In genomic region chr2:23006219-23006618, GRCm38 (mm10) we compare ENCODE assay signal across 11 mouse cellular contexts. TPM values are rescaled to one million over a fixed set of nuclear protein-coding genes. Genes with fewer than 3 reads are reported as not detected.
DNase-seq lines count a peak whose midpoint lies in the region; ATAC-seq and TF ChIP-seq lines count a peak whose summit lies in the region.
"Had no signal": no experiment of that assay in that cellular context is flagged by ENCODE, and none has a peak within 500 bp of the region (broad histone marks: within the 10 kb centered on the region; RNA-seq: fewer than 3 reads in every experiment).

No protein-coding gene starts in this region.

- H3K4me1 ChIP-seq in heart, adult 2 months (ENCODE audit: control insufficient read depth, insufficient read depth, low read length): peaks cover 4% of the 10 kb centered on the region
- peaks cover 3% of the 10 kb centered on the region; the same call in 1 of the 2 replicates for H3K4me1 ChIP-seq in heart, embryonic 11.5 days (ENCODE audit: control insufficient read depth, insufficient read depth, low read length)
- H3K4me1 ChIP-seq in ES-E14 (ENCODE audit: control insufficient read depth in 2 of 2, insufficient read depth in 2 of 2, low read length in 2 of 2, poor library complexity in 1 of 2): peaks cover 12 to 13% of the 10 kb centered on the region in 2 experiments
- H3K4me1 ChIP-seq in heart, embryonic 16.5 days (ENCODE audit: control insufficient read depth, insufficient read depth, low read length): 0 out of 2 replicates have a peak, but pooled peaks cover 2% of the 10 kb centered on the region
- H3K4me1 ChIP-seq: forebrain, embryonic 13.5 days; midbrain, embryonic 12.5 days had no signal

- H3K9ac ChIP-seq in heart, adult 2 months (ENCODE audit: low read depth, low read length): no peak overlapping the region
- H3K9ac ChIP-seq in heart, embryonic 11.5 days (ENCODE audit: low read depth, low read length): no peak overlapping the region
- H3K9ac ChIP-seq in ES-E14 (ENCODE audit: insufficient read depth, low read depth, low read length, poor library complexity, severe bottlenecking): no peak overlapping the region
- H3K9ac ChIP-seq in heart, embryonic 16.5 days (ENCODE audit: low read length): no peak overlapping the region
- H3K9ac ChIP-seq: forebrain, embryonic 13.5 days; midbrain, embryonic 12.5 days had no signal

- no peak for ATAC-seq in heart, embryonic 11.5 days (replicated peaks; ENCODE audit: insufficient number of reproducible peaks, low FRiP score, low TSS enrichment)
- peak; percentile 32; the same call in 1 of the 2 replicates for ATAC-seq in heart, embryonic 16.5 days (replicated peaks; ENCODE audit: extremely low read depth, insufficient read depth, low FRiP score)
- ATAC-seq: forebrain, embryonic 13.5 days had no signal

- H3K4me3 ChIP-seq in heart, adult 2 months: no peak overlapping the region
- no peak overlapping the region for H3K4me3 ChIP-seq in heart, embryonic 11.5 days (ENCODE audit: low read depth, low read length)
- no peak overlapping the region for H3K4me3 ChIP-seq in ES-E14 (ENCODE audit: insufficient read depth in 1 of 2, low read depth in 1 of 2, low read length in 2 of 2, poor library complexity in 1 of 2, severe bottlenecking in 1 of 2)
- H3K4me3 ChIP-seq in heart, embryonic 16.5 days (ENCODE audit: low read length): no peak overlapping the region
- H3K4me3 ChIP-seq: forebrain, embryonic 13.5 days; midbrain, embryonic 12.5 days had no signal

- no peaks in the 10 kb centered on the region for H3K9me3 ChIP-seq in heart, embryonic 11.5 days (replicated peaks; ENCODE audit: control insufficient read depth, low read length)
- H3K9me3 ChIP-seq in ES-E14 (ENCODE audit: control insufficient read depth, insufficient read depth, low read depth, low read length): no peaks in the 10 kb centered on the region
- no peaks in the 10 kb centered on the region for H3K9me3 ChIP-seq in heart, embryonic 16.5 days (replicated peaks; ENCODE audit: control insufficient read depth, low read length)
- H3K9me3 ChIP-seq: forebrain, embryonic 13.5 days; midbrain, embryonic 12.5 days had no signal

- no peak for TF ChIP-seq POLR2A in heart, adult 2 months (IDR thresholded peaks at IDR 0.05; ENCODE audit: insufficient read depth, low read depth, low read length)

- 45% methylated on average over 6 of the region's 6 CpGs for WGBS in heart, adult 2 months
- WGBS in heart, embryonic 11.5 days (ENCODE audit: insufficient replicate concordance): 59% methylated on average over 6 of the region's 6 CpGs
- WGBS in heart, embryonic 16.5 days: 58% methylated on average over 6 of the region's 6 CpGs

- H3K36me3 ChIP-seq in heart, adult 2 months (ENCODE audit: control insufficient read depth, insufficient read depth, low read length): peaks cover 2% of the 10 kb centered on the region; the same call in 1 of the 2 replicates
- no peaks in the 10 kb centered on the region for H3K36me3 ChIP-seq in heart, embryonic 11.5 days (ENCODE audit: control insufficient read depth, insufficient read depth, low read length)
- no peaks in the 10 kb centered on the region for H3K36me3 ChIP-seq in ES-E14 (ENCODE audit: control insufficient read depth, insufficient read depth, low read length, poor library complexity, severe bottlenecking)
- H3K36me3 ChIP-seq in heart, embryonic 16.5 days (ENCODE audit: control insufficient read depth, insufficient read depth): peaks cover 2% of the 10 kb centered on the region; the same call in 1 of the 2 replicates

- no peak overlapping the region for H3K4me2 ChIP-seq in heart, embryonic 11.5 days
- no peak overlapping the region for H3K4me2 ChIP-seq in heart, embryonic 16.5 days (ENCODE audit: low read depth, low read length)
- H3K4me2 ChIP-seq: forebrain, embryonic 13.5 days; midbrain, embryonic 12.5 days had no signal

- peak overlapping the region; percentile 9 for H3K27ac ChIP-seq in heart, adult 2 months
- H3K27ac ChIP-seq in heart, embryonic 11.5 days (ENCODE audit: low read depth, low read length): no peak overlapping the region
- H3K27ac ChIP-seq in ES-E14 (ENCODE audit: insufficient read depth, low read depth, low read length, poor library complexity, severe bottlenecking): peak overlapping the region; percentile 60
- no peak overlapping the region for H3K27ac ChIP-seq in heart, embryonic 16.5 days (ENCODE audit: low read length)
- H3K27ac ChIP-seq: forebrain, embryonic 13.5 days; midbrain, embryonic 12.5 days had no signal

- TF ChIP-seq EP300 in heart, adult 2 months (IDR thresholded peaks at IDR 0.05; ENCODE audit: insufficient read depth, low read depth, low read length): no peak

- in situ Hi-C loops in ES-E14 (cut with MboI; ENCODE audit: low sequenced_read_pairs in 2 of 2, unreplicated experiment in 2 of 2): no loop called here

- DNase-seq in heart, adult 2 months: peak in 1 of 2 experiments; percentile 46
- peak; percentile 74 for DNase-seq in 3T3-L1 (ENCODE audit: low read depth, low spot score)
- DNase-seq in ES-E14 (ENCODE audit: low read depth, low spot score): peak; percentile 29
- no peak for DNase-seq in retina, postnatal 1 day
- no peak for DNase-seq in frontal cortex, postnatal 36 days (ENCODE audit: low spot score in 2 of 2)
- no peak for DNase-seq in kidney, postnatal 10 days
- DNase-seq: cerebellum, postnatal 25 days had no signal

- intact Hi-C loops in heart, adult 2 months (cut with DNase I): no loop called here

- no peaks in the 10 kb centered on the region for H3K27me3 ChIP-seq in heart, adult 2 months (ENCODE audit: control insufficient read depth, insufficient read depth, low read length)
- H3K27me3 ChIP-seq in heart, embryonic 11.5 days (ENCODE audit: control insufficient read depth, insufficient read depth, low read length): no peaks in the 10 kb centered on the region
- H3K27me3 ChIP-seq in heart, embryonic 16.5 days (ENCODE audit: control insufficient read depth, insufficient read depth, low read length): no peaks in the 10 kb centered on the region
- H3K27me3 ChIP-seq: forebrain, embryonic 13.5 days; midbrain, embryonic 12.5 days had no signal

- H3K79me2 ChIP-seq in heart, adult 2 months (replicated peaks; ENCODE audit: control insufficient read depth, insufficient read depth, low read length): peaks cover 7% of the 10 kb centered on the region

- TF ChIP-seq CTCF in heart, adult 2 months (IDR thresholded peaks at IDR 0.05): no peak

TF ChIP-seq in ES-E14, 5 proteins besides CTCF, POLR2A, EP300 and RAD21:
- TF ChIP-seq MAFK (IDR thresholded peaks at IDR 0.05; ENCODE audit: insufficient read depth, low read depth, low read length) (no peak), ZNF384 (IDR thresholded peaks at IDR 0.05; ENCODE audit: low read depth, low read length) (no peak)

RNA-seq across cellular contexts. Expression of gene Abi1, which starts 33.8 kb away (rescaled TPM):
- total RNA-seq in heart, adult 2 months (2021): 10 to 100 TPM; 20.9 to 23.5 TPM
- 32.6 and 40.9 TPM in 2 replicates for polyA plus RNA-seq in heart, adult 2 months (2012; rRNA removed)
- 34.6 and 35.3 TPM in 2 replicates for polyA plus RNA-seq in heart, embryonic 11.5 days (2014; fragmentation: Nextera tagmentation; extraction: Ambion mirVana)
- 42.6 and 49.3 TPM in 2 replicates for total RNA-seq in ES-E14 (2012; rRNA removed)
- 31.3 and 36.5 TPM in 2 replicates for polyA plus RNA-seq in heart, embryonic 16.5 days (2015; fragmentation: Nextera tagmentation; extraction: Ambion mirVana)

Comparison
In these comparisons a context has a peak if more than half of its experiments do, and no peak if none do; other contexts are left out.
1. H3K27ac ChIP-seq: peak in heart, adult 2 months (single experiment) and ES-E14 (single experiment); none in heart, embryonic 11.5 days (single experiment) and heart, embryonic 16.5 days (single experiment).
2. DNase-seq: peak in 3T3-L1 (single experiment) and ES-E14 (single experiment); none in retina, postnatal 1 day (single experiment), frontal cortex, postnatal 36 days (0 of 2) and kidney, postnatal 10 days (single experiment).